Mouse (Mus musculus) mammary gland, adult 2 months (tissue): Measurements from ENCODE around the gene Il1rap. TPM values are rescaled to one million over a fixed set of nuclear protein-coding genes. Genes with fewer than 3 reads are reported as not detected.

ENCODE experiments used
- polyA plus RNA-seq: library from polyadenylated mRNA; depleted of rRNA; stranded (reverse); fragments of >200 nt; gene quantifications from 2 replicates; pipeline ENCODE4 v1.2.3, GENCODE M21; 2012; ENCODE audit warnings: low replicate concordance; rRNA removed

Gene Il1rap
- polyA plus RNA-seq: 2.2 and 3.9 TPM in 2 replicates

GRCm38 (mm10) chr16:26581048-26581912 is at the start of gene Il1rap:
Gene Il1rap, plus strand, starts transcription at chr16:26581704.

Other genes with a start within 250 kb of the Il1rap start
- gene Cldn1, start 209.9 kb upstream of the Il1rap start, polyA plus RNA-seq: 4.2 and 9.4 TPM in 2 replicates
- not detected in 2 replicates for gene Cldn16, start 118.6 kb upstream of the Il1rap start, polyA plus RNA-seq
- gene Tmem207, start 54.9 kb upstream of the Il1rap start, polyA plus RNA-seq: not detected in 2 replicates